Mouse (Mus musculus) adrenal gland (tissue): ENCODE data around the gene Hspg2.

ENCODE experiments used
- intact Hi-C: fragments of 180-260 bp; cut with DNase I; formaldehyde crosslinking; loops from one replicate; pipeline ENCODE4 v1.15.1; 2025

Hspg2 gene

DNA sequence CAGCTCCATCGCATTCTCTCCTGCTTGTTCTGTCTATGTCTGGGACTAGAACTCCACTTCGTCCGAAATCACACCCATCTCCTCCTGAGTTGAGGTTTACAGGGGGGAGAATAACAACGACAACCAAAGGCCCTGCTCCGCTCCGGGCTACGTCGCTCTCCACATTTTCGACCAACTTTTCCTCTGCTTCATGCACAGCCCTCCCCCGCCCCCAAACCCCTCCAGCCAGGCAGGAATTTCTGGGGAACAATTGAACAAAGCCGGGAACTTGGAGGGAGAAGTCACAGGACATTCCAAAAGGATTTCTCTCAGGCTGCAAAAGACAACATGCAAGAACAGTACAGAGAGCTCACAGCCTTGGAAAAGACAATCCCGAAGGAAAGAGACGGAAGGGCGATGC, 7.9 kb upstream of the Hspg2 start:
- intact Hi-C loops, result no loop called here

DNA sequence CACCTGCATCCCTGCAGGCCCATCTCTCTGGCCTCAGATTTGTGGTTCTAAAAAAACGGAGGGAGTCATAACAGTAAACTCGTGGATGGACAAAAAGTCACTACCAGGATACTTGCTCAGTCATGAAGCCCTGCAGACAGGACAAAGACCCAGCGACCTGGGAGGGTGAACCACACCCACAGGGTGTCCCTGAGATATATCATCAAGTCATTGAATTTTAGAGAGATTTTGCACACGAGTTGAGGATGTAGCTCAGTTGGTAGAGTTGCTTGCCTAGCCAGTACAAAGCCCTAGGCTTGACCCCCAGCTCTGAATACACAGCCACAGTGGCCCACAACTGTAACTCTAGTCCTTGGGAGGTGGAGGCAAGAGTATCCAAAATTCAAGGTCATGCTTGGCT, 7.4 kb upstream of the Hspg2 start:
- intact Hi-C loops, result no loop called here

DNA sequence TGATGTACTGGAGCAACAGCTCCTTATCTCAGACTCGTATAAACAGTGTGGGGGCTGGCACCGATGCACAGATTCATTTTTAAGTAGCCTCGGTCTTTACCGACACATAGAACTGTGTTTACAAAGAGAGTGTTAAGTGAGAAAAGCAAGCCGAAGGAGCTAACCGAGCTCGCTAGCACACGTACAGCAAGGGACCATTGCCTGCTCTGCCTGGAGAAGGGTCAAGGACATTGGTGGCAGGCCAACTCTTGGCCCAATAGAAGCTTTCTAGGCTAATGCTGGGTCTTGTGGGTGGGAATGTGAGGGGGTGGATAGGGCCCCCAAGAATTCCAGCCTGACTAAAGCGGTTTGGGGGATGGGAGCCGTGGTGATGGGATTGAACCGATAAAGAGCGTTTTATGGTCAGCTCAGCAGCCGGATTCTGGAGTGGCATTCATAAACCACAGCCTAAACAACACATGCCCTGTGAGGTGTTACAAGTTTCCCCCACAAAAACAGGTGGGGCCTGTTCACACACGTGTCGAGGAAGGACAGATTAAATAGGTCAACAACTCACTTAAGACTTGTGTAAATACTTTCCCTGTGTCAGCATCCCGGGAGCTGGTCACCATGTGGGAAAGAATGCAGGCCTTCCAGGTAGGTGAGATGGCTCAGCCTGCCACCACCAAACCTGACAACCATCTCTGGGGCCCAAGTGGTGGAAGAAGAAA, 6.4 kb upstream of the Hspg2 start:
- intact Hi-C loops, result no loop called here

DNA sequence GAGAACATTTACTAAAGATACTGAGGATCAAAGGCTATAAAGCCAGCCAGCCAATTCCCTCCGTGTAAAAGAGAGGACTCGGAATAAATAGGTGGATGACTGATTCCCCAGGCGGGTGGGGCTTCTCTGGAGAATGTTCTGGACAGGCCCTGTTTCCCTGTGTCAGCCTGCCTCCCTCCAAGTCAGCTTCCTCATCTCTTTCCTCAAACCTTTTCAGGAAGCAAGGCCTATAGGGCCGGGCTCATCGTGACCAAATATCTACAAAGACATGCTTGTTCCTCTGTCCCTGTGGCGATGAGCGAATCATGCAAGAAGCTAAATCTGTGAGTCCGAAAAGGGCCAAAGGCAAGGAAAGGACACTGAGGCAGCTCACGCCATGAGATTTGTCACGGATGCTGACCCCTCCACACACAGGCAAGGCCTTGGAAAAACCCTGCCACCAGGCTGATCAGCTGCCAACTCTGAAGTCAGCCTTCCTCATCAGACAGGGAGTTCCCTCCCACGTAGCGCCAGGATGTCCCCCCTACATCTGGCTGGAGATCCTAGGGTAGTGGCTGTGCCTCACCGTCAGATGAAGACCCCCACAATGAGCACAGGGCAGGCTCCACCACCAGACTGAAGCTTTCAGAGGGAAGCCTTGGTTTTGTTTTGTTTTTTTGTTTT, 3.3 kb upstream of the Hspg2 start:
- intact Hi-C loops, result loop anchor here (5.0 kb wide), 1 partner anchor 42 kb away; no protein-coding TSS in a partner anchor

DNA sequence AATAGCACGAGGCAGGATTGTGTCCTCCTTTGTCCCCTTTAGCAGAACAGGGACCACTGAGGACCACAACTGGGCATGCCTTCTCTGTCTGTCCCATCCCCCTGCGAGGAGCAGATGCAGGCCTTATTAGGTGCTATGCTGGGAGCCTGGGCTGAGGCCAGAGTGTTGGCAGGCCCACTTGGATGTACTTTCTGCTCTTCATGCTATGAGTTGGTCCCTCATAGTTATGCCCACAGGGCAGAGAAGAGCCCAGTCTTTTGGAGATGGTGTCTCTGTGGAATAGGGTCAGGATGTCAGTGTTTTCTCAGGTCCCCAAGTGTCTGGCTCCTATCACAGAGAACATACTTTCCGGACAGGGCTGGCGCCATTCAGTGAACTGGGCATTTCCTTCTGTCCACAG, 1.6 kb upstream of the Hspg2 start:
- intact Hi-C loops, result loop anchor here (5.0 kb wide), 1 partner anchor 40 kb away; no protein-coding TSS in a partner anchor

DNA sequence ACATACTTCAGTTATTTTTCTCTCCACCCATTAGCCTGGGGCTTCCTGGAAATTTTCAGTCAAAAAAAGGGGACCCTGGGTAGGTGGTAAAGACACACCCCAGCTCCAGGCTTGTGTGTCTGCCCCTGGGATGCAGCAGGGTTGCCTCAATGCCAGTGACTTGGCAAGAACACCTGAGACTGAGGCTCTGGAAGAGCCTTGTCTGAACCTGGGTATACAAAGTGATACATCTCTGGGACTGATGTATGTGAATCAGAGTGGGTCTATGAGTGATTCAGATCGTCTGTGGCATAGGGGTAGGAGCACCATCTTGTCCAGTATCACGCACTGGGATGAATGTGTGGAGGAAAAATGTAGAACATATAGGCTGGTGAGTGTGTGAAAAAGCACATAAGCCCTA, 1.0 kb upstream of the Hspg2 start:
- intact Hi-C loops, result loop anchor here (5.0 kb wide), 1 partner anchor 40 kb away; no protein-coding TSS in a partner anchor

DNA sequence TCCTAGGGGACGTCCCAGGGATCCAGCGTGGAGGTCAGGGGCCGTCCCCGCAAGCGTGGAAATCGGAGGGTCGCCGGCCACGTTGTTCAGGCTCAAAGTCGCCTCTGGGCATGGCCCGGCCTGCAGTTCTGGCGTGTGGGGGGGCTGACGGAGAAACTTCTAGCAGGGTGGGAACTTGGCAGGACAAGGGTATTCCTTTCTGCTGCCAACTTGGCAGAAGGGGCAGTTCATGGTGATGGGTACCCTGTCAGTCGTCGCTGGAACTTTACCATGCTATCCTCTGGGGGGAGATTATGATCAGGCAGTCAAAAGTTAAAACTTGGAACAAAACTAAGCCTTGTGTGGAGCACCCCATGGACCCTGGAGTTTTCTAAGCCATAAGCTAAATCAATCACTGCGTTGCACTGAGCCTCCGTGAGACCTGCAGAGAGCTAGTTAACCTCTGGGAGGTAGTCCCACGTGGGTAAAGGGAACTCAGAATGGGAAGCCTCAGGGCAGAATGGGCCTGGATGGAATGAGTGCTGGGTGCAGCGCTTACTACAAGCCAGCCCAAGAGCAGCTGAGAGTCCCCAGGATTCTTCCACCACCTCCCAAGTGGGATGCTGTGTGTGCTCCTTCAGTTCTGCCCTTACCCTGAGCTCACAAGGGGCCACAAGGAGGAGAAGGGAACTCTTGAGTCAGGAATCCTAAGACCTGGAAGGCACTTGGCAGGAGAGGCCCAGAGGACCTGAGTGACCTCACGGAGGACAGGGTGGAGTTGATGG, 694 bp downstream of the Hspg2 start:
- intact Hi-C loops, result loop anchor here (5.0 kb wide), 1 partner anchor 38 kb away; no protein-coding TSS in a partner anchor

DNA sequence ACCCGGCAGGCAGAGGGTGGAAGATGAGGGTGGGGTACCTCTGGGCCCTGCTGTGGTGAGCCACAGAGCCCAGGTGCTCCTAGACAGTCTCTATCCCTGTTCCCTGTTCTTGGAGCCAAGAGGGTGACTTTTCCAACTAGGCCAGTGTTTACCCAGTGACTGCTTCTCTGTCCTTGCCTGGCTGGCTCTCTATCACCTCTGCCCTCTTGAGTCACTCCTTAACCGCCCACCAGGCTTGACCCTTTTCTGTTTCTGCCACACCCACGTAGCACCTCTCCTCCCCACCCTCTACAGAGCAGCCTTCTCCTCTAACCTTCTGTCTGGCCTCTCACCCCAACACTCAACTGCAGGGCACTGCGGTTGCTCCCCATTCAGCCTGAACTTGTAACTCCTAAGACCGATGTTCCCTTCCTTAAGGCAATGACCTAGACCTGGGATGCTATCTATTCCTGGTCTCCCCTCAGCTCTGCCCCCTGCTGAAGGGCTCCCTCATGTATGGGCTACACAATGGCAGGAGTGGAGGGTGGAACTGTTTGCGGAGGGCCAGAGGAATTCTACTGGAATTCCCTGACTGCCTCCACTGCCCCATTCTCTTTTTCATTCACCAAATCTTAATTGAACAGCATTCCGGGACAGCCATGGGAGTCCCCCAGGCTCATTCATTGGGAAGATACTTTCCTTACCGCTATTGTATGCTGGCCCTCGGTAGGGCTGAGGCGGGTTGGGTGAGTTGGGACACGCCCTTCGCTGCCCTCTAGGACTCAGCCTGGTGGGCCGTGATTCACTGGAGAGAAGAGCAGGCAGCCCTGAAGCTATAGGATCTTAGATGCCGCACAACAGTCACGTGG, 1.5 kb downstream of the Hspg2 start:
- intact Hi-C loops, result loop anchor here (5.0 kb wide), 1 partner anchor 37 kb away; no protein-coding TSS in a partner anchor

DNA sequence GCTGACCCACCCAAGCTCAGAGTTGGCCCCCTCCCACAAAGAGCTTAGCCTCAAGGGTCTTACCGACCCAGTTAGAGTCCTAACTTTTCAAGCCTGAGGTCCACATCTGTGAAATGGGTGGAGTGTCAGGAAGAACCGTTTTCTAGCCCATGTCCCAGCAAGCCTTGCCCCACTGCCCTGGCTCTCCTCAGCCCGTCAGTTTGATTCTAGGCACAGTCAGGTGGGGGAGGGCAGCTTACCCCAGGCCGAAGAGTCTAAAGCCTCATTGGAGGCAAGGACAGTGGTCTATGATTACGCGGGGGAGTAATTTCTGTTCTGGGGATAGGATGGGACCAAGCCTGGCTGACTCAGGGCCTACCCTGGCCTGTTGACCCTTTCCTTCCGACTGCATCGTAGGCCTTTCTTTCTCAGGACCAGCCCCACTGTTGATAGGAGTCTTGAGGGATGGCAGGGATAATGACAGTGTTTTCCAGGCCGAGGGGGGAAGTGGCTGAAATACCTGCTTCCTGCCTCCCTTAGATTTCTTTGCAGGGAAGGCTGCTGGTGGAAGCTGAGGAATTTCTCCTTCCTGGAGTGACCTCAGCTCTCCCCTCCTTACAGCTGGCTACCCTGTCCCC, 2.2 kb downstream of the Hspg2 start:
- intact Hi-C loops, result no loop called here

DNA sequence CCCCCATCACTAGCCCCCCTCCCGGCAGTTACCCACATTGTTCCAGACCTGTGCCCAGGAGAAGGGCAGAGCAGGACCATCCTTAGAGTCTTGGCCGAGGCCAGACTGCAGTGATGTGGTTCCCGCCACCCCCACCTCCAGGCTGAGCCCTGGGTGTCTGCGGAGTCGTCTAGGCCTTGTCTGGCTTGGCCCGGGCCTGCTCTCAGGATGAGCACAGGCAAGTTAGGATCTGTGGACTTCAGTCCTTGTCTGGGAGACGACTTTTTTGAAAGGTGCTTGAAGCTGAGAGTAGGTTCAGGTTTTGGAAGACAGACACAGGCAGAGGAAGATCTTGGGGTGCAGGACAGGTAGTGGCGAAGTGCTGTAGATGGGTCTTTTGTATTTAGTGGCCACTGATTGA, 2.8 kb downstream of the Hspg2 start:
- intact Hi-C loops, result no loop called here

DNA sequence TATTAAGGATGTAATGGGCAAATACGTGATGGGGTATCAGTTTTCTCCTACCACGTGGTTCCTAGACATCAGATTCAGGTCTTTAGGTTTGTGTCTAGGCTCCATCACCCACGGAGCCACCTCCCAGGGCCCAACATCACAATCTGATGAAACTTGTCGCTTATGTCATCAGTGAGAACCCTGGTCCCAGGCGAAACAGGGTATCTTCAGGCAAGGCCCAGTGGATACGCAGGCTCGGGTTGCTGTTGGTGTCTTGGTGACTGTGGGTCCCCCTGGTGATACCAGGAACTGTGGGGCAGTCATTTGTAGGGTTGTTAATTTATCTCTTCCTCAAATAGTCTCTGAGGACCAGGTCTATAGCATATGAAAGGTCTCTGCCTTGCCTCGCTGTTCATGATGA, 4.7 kb downstream of the Hspg2 start:
- intact Hi-C loops, result no loop called here

DNA sequence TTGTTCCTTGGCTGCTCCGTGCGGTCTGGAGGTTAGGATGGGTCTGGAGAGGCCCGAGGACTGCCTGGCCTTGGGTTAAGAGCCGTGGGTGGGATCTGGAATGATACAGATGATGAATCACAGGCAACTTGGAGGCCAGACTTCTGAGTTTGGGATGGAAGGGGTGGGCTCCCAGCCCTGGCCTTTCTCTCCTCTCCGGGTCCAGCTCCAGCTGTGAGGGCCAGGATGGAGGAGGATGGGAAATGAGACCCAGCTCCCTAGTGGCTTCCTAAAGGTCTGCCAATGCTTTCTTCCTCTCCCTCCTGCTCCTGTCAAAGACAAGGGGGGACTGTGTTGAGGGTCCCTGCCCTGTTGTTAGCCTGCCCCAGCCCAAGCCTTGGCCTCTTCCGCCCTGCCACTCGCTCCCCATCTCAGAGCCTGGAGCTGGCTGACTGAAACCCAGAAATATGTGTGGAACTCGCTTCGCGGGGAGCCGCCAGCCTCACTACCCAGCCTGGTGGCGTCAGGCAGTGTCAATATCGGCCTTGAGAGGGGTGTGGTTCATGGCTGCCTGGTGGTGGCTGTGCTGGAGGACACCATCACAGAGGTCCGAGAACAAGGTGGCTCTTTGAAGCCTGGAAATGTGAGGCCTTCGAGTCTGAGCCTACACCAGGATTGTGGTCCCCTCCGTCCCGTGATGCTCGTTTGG, 5.3 kb downstream of the Hspg2 start:
- intact Hi-C loops, result no loop called here

DNA sequence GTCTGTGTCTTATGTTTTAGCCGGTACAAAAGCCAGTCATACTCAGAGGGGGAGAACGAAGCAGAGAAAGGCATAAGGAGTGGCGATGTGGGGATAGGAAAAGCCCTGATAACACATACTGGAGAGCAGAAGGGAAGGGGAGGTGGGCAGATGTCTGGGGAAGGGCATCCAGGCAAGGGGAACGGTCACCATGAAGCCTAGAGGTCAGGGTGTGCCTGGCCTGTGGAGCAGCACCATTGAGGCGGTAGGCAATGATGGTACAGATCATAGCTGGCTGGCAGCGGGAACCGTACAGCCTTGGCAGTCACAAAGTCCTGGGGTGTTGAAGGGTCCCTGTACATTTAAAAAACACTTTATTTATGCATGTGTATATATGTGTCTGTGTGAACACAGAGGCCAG, 6.1 kb downstream of the Hspg2 start:
- intact Hi-C loops, result no loop called here

DNA sequence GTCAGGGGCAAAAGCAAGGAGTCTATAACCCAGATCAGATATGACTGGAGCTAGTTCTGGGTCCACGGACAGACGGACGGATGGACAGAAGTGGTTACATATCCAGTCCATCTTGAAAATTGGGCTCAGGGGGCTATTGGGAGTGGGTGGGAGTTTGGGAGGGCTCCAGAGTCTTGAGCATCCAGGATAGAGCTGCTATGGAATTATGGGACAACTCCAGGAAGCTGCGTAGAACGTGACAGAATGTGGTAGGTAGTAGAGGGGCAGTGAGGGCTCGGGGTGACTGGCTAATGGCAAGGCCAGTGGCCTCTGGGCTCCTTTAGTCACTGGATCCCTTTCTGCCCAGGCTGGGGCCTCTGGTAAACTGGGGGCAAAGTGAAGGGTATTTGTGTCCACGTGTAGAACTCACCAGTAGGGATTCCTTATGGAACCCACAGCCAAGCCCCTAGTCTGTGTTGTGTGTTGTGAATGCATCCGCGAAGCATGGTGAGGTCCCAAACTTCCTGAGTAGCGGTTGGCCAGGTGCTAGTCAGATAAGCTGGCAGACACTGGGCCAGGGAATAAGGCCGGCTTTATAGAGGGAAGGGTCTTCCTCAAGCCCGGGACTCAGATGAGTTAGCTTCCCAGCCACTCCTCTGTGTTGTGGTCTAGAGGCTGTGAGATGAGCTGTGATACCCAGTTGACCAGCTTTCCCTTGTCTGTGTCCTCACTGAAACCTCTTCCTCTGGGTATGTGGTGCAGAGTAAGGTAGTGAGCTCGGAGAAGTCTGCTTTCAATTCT, 6.9 kb downstream of the Hspg2 start:
- intact Hi-C loops, result no loop called here

DNA sequence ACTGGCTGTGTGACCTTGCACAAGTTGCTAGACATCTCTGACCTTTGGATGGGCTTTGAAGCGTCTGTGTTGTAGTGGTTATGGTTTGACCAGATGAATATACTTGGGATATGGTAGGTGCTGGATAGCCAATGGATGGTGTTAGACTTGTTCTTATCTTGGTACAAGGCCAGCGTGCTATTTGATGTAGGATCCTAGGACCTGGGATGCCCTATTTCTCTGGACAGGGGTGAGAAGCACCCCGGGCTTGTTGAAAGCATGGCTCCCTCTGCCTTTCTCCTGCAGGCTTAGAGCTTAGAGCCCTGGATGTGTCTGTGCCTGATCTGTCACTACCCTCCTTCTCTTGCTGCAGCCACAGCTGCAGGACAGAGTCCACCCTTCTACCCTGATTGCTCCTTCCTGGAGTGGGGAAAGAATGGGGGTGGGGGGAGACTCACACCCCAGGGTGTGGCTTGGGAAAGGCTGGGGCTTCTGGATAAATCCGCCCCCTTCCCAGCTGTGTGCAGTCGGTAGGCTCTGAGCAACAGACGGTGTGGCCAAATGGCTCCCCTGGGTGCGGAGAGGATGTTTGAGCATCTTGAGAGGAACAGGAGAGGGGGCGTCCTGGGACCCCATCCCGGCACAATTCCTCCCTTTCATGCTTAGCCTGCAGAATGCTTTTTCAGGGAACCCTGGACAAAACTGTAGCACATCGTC, 7.6 kb downstream of the Hspg2 start:
- intact Hi-C loops, result no loop called here

DNA sequence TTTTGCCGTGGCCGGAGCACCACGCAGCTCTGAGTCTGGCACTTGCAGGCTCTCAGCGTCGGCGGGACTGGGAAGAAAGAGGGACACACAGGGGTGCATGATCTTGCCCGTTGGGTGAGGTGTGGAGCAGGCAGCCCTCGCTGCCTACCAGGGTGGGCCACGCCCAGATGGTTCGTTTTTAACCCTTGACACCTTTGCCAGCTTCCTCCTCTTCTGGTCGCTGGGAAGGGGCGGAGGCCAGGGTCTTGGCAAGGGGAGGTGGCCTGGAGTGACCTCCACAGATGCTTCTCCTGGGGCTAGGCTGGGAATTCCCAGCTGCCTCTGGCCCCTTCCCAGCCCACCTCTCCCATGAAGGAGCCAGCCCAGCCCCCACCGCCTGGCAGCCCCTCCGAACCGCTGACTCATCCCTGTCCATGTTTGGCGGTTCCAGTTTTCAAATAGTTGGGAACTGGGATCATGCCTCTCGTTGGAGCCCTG, 8.2 kb downstream of the Hspg2 start:
- intact Hi-C loops, result no loop called here

DNA sequence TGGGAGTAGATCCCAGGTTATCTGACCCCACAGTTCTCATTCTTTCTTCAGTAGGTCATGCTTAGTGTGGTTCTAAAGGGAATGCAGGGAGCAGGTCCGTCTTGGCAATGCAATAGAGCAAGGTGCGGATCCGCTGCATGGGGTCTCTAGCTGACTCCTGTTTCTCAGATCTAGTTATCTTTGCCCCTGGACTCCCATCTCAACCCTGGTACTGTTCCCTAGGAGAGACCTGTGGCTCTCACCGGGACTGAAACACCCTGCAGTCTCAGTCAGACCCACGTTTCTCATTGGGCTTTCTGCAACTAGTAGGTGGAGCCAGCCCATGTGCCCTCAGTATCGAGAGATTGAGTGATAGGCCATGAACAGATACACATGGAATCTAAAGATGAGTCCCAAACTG, 9.0 kb downstream of the Hspg2 start:
- intact Hi-C loops, result no loop called here

DNA sequence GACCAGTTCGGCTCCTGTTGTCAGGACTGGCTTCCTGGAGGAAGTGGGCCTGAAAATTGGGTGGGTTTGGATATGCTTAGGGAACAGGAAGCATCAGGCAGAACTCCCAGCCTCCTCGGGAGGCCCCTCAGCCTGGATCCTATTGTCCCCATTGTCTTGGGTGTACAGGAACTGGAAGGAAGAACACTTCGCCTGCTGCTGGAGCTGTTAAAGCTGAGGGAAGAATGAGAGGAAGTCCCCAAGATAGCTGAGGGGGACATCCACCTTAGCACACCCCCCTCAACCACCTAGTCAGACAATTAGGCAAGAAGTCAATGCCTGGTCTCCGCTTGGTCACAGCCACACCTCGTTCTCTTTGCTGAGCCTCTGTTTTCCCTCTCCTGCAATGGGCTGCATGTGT, 9.7 kb downstream of the Hspg2 start:
- intact Hi-C loops, result no loop called here

DNA sequence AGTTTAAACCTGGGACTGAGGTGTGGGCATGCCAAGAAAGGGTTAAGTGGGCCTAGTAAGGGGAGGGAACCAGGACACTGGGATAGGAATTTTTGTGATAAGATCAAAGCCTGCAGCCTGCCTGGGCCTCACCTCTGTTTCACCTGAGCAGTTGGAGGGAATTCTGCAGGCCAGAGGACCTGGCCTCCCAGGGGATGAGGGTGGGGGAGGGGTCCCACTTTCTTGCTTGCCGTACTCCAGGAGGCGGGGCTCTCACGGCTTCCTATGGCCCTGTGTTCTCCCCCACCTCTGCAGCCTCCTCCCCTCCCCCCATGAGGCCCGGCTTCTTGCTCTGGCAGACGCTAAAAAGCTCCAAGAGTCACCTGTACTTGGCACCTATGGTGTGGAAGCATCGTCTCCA, 11.2 kb downstream of the Hspg2 start:
- intact Hi-C loops, result no loop called here
